Mouse (Mus musculus): ENCODE results near the gene Antxr1.
A peak's percentile ranks its signal among the peaks of the same experiment; 100 is the strongest.
"Not testable (repeated sequence)": the region's sequence is repeated elsewhere in the genome, so short reads cannot be mapped to it uniquely, and the experiment has no call there.

Antxr1 gene

GRCm38 (mm10) chr6:87099671-87100296 is 235.8 kb downstream of the Antxr1 start:
- DNase-seq, result peak in 1 of 2 experiments; percentile 36

DNA sequence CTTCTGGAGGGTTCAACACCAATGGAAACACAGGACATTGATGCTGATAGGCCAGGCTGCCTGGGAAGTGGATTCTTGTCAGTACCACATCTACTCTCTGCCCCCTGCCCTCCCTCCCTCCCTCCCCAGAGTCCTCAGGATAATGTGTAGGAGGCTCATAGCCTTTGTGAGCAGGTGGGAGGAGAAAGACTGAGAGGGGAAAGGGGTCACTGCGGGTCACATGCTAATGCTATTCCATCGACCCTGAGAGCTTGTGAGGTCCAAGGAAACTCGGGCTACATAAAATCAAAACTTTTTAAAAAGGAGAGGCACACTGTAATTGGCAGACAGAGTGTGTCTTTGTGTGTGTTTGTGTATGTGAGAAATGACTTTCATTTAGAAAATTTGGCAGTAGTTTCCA is 236.4 kb downstream of the Antxr1 start:
- no peak for DNase-seq

DNA sequence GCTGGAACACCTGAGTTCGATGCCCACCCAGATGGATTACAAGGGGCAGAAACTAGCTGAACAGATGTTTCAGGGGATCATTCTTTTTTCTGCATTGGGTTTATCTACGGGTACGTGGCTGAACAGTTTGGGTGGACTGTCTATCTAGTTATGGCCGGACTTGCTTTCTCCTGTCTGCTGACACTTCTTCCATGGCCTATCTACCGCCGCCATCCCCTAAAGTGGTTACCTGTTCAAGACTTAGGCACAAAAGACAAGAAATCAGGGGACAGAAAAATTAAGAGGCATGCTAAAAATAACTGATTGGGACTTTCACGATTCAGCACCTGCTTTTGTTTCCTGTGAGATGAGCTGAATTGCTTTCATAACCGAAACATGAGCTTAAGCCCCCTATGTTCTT is 242.0 kb downstream of the Antxr1 start:
- DNase-seq, result not testable (repeated sequence)

DNA sequence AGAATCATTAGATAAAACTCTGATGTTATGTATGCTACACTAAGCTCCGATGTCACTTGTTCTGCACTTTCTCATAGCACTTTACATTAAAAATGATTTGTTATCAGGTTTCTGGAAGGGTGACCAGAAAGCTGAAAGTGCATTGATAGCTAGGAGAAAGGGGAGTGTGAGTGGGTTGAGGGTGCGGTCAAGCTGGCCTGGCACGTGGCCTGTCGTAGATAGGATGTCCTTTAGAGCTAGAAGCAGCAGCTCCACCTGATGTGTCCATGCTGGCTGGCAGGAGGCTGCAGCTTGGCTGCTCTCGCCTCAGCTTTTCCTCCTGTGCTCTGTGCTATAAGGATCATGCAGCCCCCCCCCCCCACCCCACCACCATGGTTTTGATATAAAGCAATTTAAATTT is 243.1 kb downstream of the Antxr1 start:
- DNase-seq, result no peak

DNA sequence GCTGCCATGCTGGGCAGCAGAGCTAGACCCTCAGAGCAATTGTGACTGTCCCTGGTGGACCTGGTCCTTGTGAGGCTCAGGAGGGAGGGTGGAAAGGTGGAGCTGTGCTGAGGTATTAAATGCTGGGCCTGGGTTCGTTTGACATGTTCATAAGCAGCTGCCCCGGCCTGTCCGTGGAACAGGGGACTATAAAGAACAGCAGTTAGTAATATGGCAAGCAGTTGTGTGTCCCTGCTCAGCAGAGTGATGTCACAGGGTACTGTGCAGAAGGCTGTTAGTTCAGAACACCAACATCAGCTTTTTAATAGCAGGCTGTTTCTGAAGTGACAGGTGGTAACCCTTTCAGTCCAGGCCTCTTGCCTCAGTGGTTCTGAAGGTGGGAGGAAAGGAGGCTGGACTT is 244.7 kb downstream of the Antxr1 start:
- DNase-seq, result no peak

GRCm38 (mm10) chr6:87088356-87088755 is 247.3 kb downstream of the Antxr1 start:
- DNase-seq, result no peak

DNA sequence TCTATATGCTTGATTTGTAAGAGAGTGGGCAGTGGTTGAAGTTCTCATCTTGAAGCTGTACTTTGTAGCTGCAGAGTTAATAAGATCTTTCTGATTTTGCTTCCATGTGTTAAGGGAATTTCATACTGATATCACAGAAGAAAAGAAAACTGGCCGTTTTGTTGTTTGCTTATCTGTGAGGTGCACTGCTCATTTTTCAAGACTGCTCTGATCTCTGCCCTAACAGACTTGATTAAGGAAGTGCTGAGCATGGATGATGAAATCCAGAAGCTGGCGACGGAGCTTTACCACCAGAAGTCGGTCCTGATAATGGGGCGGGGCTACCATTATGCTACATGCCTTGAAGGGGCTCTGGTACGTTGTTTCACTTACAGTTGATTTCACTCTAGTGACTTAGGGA is 250.6 kb downstream of the Antxr1 start:
- peak in 1 of 2 experiments; percentile 21 for DNase-seq

Data from lung, adult 18-20 months (tissue).